ENCODE assay signal across 8 mouse cellular contexts in genomic region chr3:108423844-108424801, GRCm38 (mm10). TPM values are rescaled to one million over a fixed set of nuclear protein-coding genes. Genes with fewer than 3 reads are reported as not detected.
DNase-seq lines count a peak whose midpoint lies in the region; ATAC-seq and TF ChIP-seq lines count a peak whose summit lies in the region.
"Had no signal": no experiment of that assay in that cellular context is flagged by ENCODE, and none has a peak within 500 bp of the region (broad histone marks: within the 10 kb centered on the region; RNA-seq: fewer than 3 reads in every experiment).

No protein-coding gene starts in this region.

- peak; percentile 12 to 22 for DNase-seq in CD8-positive naive resting alpha-beta T cell, adult 2 months (ENCODE audit: low read depth in 2 of 2, low spot score in 2 of 2)
- peak; percentile 57 for DNase-seq in NIH3T3 (ENCODE audit: low read depth)
- peak; percentile 39 for DNase-seq in heart, postnatal 4 days
- DNase-seq in left cerebral cortex, adult 2 months (ENCODE audit: extremely low spot score in 1 of 2, low spot score in 2 of 2) = peak in 1 of 2 experiments; percentile 63
- DNase-seq in stomach, postnatal 0 days (ENCODE audit: low spot score) = peak; percentile 67

- peaks cover 43% of the 10 kb centered on the region for H3K36me3 ChIP-seq in embryonic facial prominence, embryonic 12.5 days
- peaks cover 22% of the 10 kb centered on the region for H3K36me3 ChIP-seq in stomach, postnatal 0 days (ENCODE audit: control insufficient read depth, insufficient read depth, low read length)

- WGBS in embryonic facial prominence, embryonic 12.5 days = 21% methylated on average over 11 of the region's 11 CpGs
- WGBS in stomach, postnatal 0 days = 16% methylated on average over 11 of the region's 11 CpGs

- H3K4me3 ChIP-seq in embryonic facial prominence, embryonic 12.5 days = no peak overlapping the region
- no peak overlapping the region for H3K4me3 ChIP-seq in left cerebral cortex, adult 2 months
- H3K4me3 ChIP-seq in stomach, postnatal 0 days (ENCODE audit: low read depth, low read length) = no peak overlapping the region

- no peak for TF ChIP-seq CTCF in left cerebral cortex, adult 2 months (IDR thresholded peaks at IDR 0.05)
- TF ChIP-seq CTCF in stomach, postnatal 0 days (IDR thresholded peaks at IDR 0.05; ENCODE audit: low read depth) = no peak

- H3K27me3 ChIP-seq in embryonic facial prominence, embryonic 12.5 days = no peaks in the 10 kb centered on the region
- H3K27me3 ChIP-seq in stomach, postnatal 0 days (ENCODE audit: control insufficient read depth, insufficient read depth, low read length) = no peaks in the 10 kb centered on the region

- H3K9ac ChIP-seq in embryonic facial prominence, embryonic 12.5 days = 0 out of 2 replicates have a peak overlapping the region, but pooled peaks have one; percentile 42
- 0 out of 2 replicates have a peak overlapping the region, but pooled peaks have one; percentile 32 for H3K9ac ChIP-seq in stomach, postnatal 0 days (ENCODE audit: low read length)

- peak; percentile 10 for TF ChIP-seq EP300 in stomach, postnatal 0 days (optimal IDR thresholded peaks at IDR 0.05)

- intact Hi-C loops in left cerebral cortex, adult 2 months (cut with DNase I) = no loop called here

- H3K27ac ChIP-seq in embryonic facial prominence, embryonic 12.5 days = peak overlapping the region; percentile 37; the same call in 1 of the 2 replicates
- H3K27ac ChIP-seq in left cerebral cortex, adult 2 months = peak overlapping the region; percentile 58
- peak overlapping the region; percentile 81 for H3K27ac ChIP-seq in stomach, postnatal 0 days (replicated peaks)

- no peaks in the 10 kb centered on the region for H3K9me3 ChIP-seq in embryonic facial prominence, embryonic 12.5 days
- no peaks in the 10 kb centered on the region for H3K9me3 ChIP-seq in stomach, postnatal 0 days (ENCODE audit: control insufficient read depth, low read length)

- peaks cover 13% of the 10 kb centered on the region for H3K4me1 ChIP-seq in embryonic facial prominence, embryonic 12.5 days
- H3K4me1 ChIP-seq in stomach, postnatal 0 days (replicated peaks; ENCODE audit: control insufficient read depth, insufficient read depth) = 0 out of 2 replicates have a peak, but pooled peaks cover 3% of the 10 kb centered on the region

- ATAC-seq in embryonic facial prominence, embryonic 12.5 days (ENCODE audit: insufficient number of reproducible peaks, insufficient read depth, low FRiP score, low TSS enrichment) = peak; percentile 70
- peak; percentile 52 for ATAC-seq in megakaryocyte progenitor cell, adult 5-6 weeks (replicated peaks; ENCODE audit: poor library complexity)
- ATAC-seq in stomach, postnatal 0 days (ENCODE audit: low FRiP score, low TSS enrichment) = peak; percentile 85

- peak overlapping the region; percentile 35 for H3K4me2 ChIP-seq in embryonic facial prominence, embryonic 12.5 days (replicated peaks)
- peak overlapping the region; percentile 36 for H3K4me2 ChIP-seq in stomach, postnatal 0 days (replicated peaks; ENCODE audit: low read depth)

RNA-seq across cellular contexts. Expression of gene Celsr2, which starts 8.8 kb away (rescaled TPM):
- polyA plus RNA-seq in embryonic facial prominence, embryonic 12.5 days (2016; fragmentation: Nextera tagmentation; extraction: Ambion mirVana) = 9.5 and 11.0 TPM in 2 replicates
- 1 to 10 TPM; 9.0 to 9.5 TPM for total RNA-seq in heart, postnatal 4 days (2021)
- 100 to 1,000 TPM; 163 to 185 TPM for total RNA-seq in left cerebral cortex, adult 2 months (2021)
- 1.1 and 1.6 TPM in 2 replicates for total RNA-seq in megakaryocyte progenitor cell, adult 5-6 weeks (2015)
- total RNA-seq in megakaryocyte progenitor cell, adult 5-6 weeks (2017) = 0.20 and 0.42 TPM in 2 replicates
- 7.5 and 9.7 TPM in 2 replicates for polyA plus RNA-seq in stomach, postnatal 0 days (2015; fragmentation: Nextera tagmentation; extraction: Ambion mirVana)

RNA-seq across cellular contexts. Expression of gene Sars, which starts 20.9 kb away (rescaled TPM):
- 125 and 127 TPM in 2 replicates for polyA plus RNA-seq in embryonic facial prominence, embryonic 12.5 days (2016; fragmentation: Nextera tagmentation; extraction: Ambion mirVana)
- 10 to 100 TPM; 88.2 to 90.6 TPM for total RNA-seq in heart, postnatal 4 days (2021)
- total RNA-seq in left cerebral cortex, adult 2 months (2021) = 100 to 1,000 TPM; 216 to 222 TPM
- total RNA-seq in megakaryocyte progenitor cell, adult 5-6 weeks (2015) = 19.0 and 26.5 TPM in 2 replicates
- 249 and 357 TPM in 2 replicates for total RNA-seq in megakaryocyte progenitor cell, adult 5-6 weeks (2017)
- polyA plus RNA-seq in stomach, postnatal 0 days (2015; fragmentation: Nextera tagmentation; extraction: Ambion mirVana) = 99.5 and 102 TPM in 2 replicates

RNA-seq across cellular contexts. Expression of gene Psrc1, which starts 40.5 kb away (rescaled TPM):
- 73.4 and 78.1 TPM in 2 replicates for polyA plus RNA-seq in embryonic facial prominence, embryonic 12.5 days (2016; fragmentation: Nextera tagmentation; extraction: Ambion mirVana)
- 1 to 10 TPM; 6.7 to 8.8 TPM for total RNA-seq in heart, postnatal 4 days (2021)
- total RNA-seq in left cerebral cortex, adult 2 months (2021) = 10 to 100 TPM; 18.9 to 21.2 TPM
- 7.7 and 10.3 TPM in 2 replicates for total RNA-seq in megakaryocyte progenitor cell, adult 5-6 weeks (2015)
- 10.2 and 14.1 TPM in 2 replicates for total RNA-seq in megakaryocyte progenitor cell, adult 5-6 weeks (2017)
- 7.7 and 8.3 TPM in 2 replicates for polyA plus RNA-seq in stomach, postnatal 0 days (2015; fragmentation: Nextera tagmentation; extraction: Ambion mirVana)

RNA-seq across cellular contexts. Expression of gene Mybphl, which starts 59.4 kb away (rescaled TPM):
- 0.13 and 0.18 TPM in 2 replicates for polyA plus RNA-seq in embryonic facial prominence, embryonic 12.5 days (2016; fragmentation: Nextera tagmentation; extraction: Ambion mirVana)
- total RNA-seq in heart, postnatal 4 days (2021) = 10 to 100 TPM; 44.7 to 57.2 TPM
- total RNA-seq in left cerebral cortex, adult 2 months (2021) = 1 to 10 TPM in 1 of 2 experiments, not detected in 1; 1.0 TPM
- total RNA-seq in megakaryocyte progenitor cell, adult 5-6 weeks (2015) = not detected in 2 replicates
- not detected in 2 replicates for total RNA-seq in megakaryocyte progenitor cell, adult 5-6 weeks (2017)
- polyA plus RNA-seq in stomach, postnatal 0 days (2015; fragmentation: Nextera tagmentation; extraction: Ambion mirVana) = not detected in 2 replicates
- total RNA-seq: gastrocnemius, postnatal 4 days had no signal

Comparison
In these comparisons a context has a peak if more than half of its experiments do, and no peak if none do; other contexts are left out.
1. RNA of gene Celsr2, which starts 8.8 kb away (total RNA-seq): 163 to 185 TPM in left cerebral cortex, adult 2 months; 9.0 to 9.5 TPM in heart, postnatal 4 days and 0.20 to 1.6 TPM in megakaryocyte progenitor cell, adult 5-6 weeks; every median in the first group is over 10 times any median in the second.
2. Peak in every context shown above with its lines, with median percentiles within 50 percentile points of each other: ATAC-seq and H3K27ac ChIP-seq.